Mouse (Mus musculus) hindbrain, postnatal 0 days (tissue): Measurements from ENCODE around the gene Tor4a. TPM values are rescaled to one million over a fixed set of nuclear protein-coding genes. Genes with fewer than 3 reads are reported as not detected.

ENCODE experiments used
- ATAC-seq: fragments of 200-750 bp; cut with Nextera tagmentation; 2 replicates; pipeline ENCODE4 v1.8.0; 2017; ENCODE audit warnings: mild to moderate bottlenecking, moderate TSS enrichment, moderate library complexity
- DNase-seq: peaks from one replicate; pipeline ENCODE4 v3.0.0-alpha.2; 2015; ENCODE audit warnings: low spot score
- H3K27ac ChIP-seq: fragments of 300-500 bp; sonication (generic); 2 replicates; pipeline ENCODE4 v1.5.1; 2014; ENCODE audit warnings: mild to moderate bottlenecking
- H3K27me3 ChIP-seq: fragments of 300-500 bp; sonication (generic); 2 replicates; pipeline ENCODE4 v1.6.1; 2014; ENCODE audit warnings: low read length, mixed read lengths; ENCODE audit not compliant: insufficient read depth
- H3K36me3 ChIP-seq: fragments of 300-500 bp; sonication (generic); 2 replicates; pipeline ENCODE4 v1.6.1; 2014; ENCODE audit warnings: low read length, mixed read lengths; ENCODE audit not compliant: insufficient read depth
- H3K4me1 ChIP-seq: fragments of 300-500 bp; sonication (generic); 2 replicates; pipeline ENCODE4 v1.6.1; 2014; ENCODE audit warnings: antibody characterized with exemption, low read length, mixed read lengths; ENCODE audit not compliant: insufficient read depth
- H3K4me2 ChIP-seq: fragments of 300-500 bp; sonication (generic); 2 replicates; pipeline ENCODE4 v1.6.1; 2014; ENCODE audit warnings: low read depth, mild to moderate bottlenecking, low read length, moderate library complexity, mixed read lengths
- H3K4me3 ChIP-seq: fragments of 300-500 bp; sonication (generic); 2 replicates; pipeline ENCODE4 v1.5.1; 2014; ENCODE audit warnings: low read length
- H3K9ac ChIP-seq: fragments of 300-500 bp; sonication (generic); replicated peaks from 2 replicates; pipeline ENCODE4 v1.6.1; 2014; ENCODE audit warnings: mild to moderate bottlenecking, low read length, moderate library complexity, mixed read lengths
- H3K9me3 ChIP-seq: fragments of 300-500 bp; sonication (generic); 2 replicates; pipeline ENCODE4 v1.6.1; 2016; ENCODE audit warnings: low read length, mixed read lengths
- CTCF ChIP-seq: IDR thresholded peaks from 2 replicates; pipeline ENCODE4 v1.5.1; 2016; ENCODE audit warnings: antibody characterized with exemption, control low read depth, low read depth
- WGBS: fragments of 180-500 bp; shearing (Covaris S2); extraction: QIAGEN DNeasy Blood & Tissue Kit; methylation state at CpG from one replicate; pipeline ENCODE4 v1.1.7; 2014; 5-methylcytosine and 5-hydroxymethylcytosine counted together
- polyA plus RNA-seq: library from polyadenylated mRNA; unstranded; fragments of >200 nt; fragmentation: Nextera tagmentation; extraction: Ambion mirVana; gene quantifications from 2 replicates; pipeline ENCODE4 v1.2.1, GENCODE M21; 2015
- total RNA-seq: library from RNA; depleted of rRNA; stranded (reverse); fragments of >200 nt; gene quantifications from 2 replicates; pipeline ENCODE4 v1.2.3, GENCODE M21; 2014

The Tor4a gene
- total and polyA plus RNA-seq, 2 experiments from 2014 or later: 1.2 to 4.7 TPM

DNA sequence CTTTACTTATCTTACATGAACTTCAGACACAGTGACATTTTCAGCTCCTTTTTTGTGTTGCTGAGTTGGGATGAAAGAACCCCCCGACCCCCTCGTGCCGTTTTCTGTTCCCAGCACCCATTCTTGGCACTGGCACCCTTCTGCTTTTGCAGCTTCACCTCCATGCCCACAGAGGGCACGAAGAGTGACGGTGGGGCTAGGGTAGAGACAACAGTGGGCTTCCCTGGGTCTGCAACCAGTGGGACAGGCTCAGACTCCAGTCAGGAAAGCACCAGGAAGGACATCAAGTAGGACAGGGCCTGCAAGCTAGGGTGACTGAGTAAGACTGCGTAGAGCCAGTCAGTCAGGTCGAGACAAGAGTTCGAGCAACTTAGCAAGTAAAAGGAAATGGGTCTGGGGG is 43.6 kb upstream of the Tor4a start:
- Histone ChIP-seq H3K4me3 (peak overlapping the region; percentile 56; the same call in 1 of the 2 replicates), H3K27me3 (no peaks in the 10 kb centered on the region), H3K27ac (peak overlapping the region; percentile 80), H3K36me3 (peaks cover 5% of the 10 kb centered on the region; the same call in 1 of the 2 replicates), H3K4me2 (peak overlapping the region; percentile 88), H3K4me1 (peaks cover 12% of the 10 kb centered on the region), H3K9me3 (no peaks in the 10 kb centered on the region), H3K9ac (no peak overlapping the region)
- DNase-seq (no peak), ATAC-seq (0 out of 2 replicates have a peak, but pooled peaks have one; percentile 1)
- 52% methylated on average over 8 of the region's 8 CpGs for WGBS
- TF ChIP-seq CTCF: no peak

DNA sequence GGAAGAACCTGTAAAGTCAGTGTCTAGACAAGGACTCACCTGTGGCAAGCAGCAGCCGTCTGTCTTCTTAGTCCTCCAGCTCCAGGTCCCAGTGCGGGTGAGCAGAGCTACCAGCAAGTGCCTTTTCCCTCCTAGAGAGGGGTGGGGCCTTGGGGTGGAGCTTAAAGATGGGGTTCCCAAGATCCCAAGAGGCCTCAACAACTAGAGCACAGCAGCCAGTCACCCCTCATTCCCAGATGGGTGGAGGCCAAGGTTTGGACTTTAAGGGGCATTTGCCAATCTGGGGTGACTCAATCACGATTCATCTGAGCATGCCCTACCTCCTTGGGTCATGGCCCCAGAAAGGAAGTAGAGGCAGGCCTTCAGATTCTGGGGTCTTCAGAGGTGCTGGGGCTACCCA is 43.1 kb upstream of the Tor4a start:
- no peak for DNase-seq
- Histone ChIP-seq H3K4me1 (peaks cover 12% of the 10 kb centered on the region), H3K9me3 (no peaks in the 10 kb centered on the region), H3K9ac (no peak overlapping the region), H3K4me2 (no peak overlapping the region), H3K27me3 (no peaks in the 10 kb centered on the region), H3K36me3 (peaks cover 5% of the 10 kb centered on the region; the same call in 1 of the 2 replicates), H3K4me3 (no peak overlapping the region), H3K27ac (no peak overlapping the region)
- ATAC-seq: no peak
- WGBS: 88% methylated on average over 3 of the region's 3 CpGs
- TF ChIP-seq CTCF: no peak

DNA sequence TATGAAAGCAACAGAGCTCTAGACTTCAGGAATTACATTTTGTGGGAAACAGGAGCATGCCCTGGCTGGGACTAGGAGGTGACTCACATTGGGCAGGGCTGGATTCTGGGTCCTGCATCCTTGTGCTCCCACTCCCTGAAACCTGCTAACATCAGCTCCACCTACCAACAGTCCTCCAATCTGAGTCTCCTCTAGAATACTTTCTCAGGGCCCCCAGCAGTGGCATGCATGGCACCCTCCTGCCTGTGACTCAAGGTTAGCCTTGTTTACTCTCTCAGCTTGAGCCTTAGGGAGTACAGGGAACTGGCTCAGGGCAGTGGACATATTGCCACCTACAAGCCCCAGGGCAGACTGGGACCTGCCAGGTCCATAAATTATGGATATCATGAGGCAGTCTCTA is 41.4 kb upstream of the Tor4a start:
- H3K27me3 ChIP-seq: no peaks in the 10 kb centered on the region
- H3K9ac ChIP-seq: no peak overlapping the region
- TF ChIP-seq CTCF: no peak
- peaks cover 12% of the 10 kb centered on the region for H3K4me1 ChIP-seq
- H3K36me3 ChIP-seq: no peaks in the 10 kb centered on the region
- DNase-seq (no peak), ATAC-seq (no peak)
- no peak overlapping the region for H3K27ac ChIP-seq
- H3K9me3 ChIP-seq: no peaks in the 10 kb centered on the region
- H3K4me2 ChIP-seq: no peak overlapping the region
- H3K4me3 ChIP-seq: no peak overlapping the region

DNA sequence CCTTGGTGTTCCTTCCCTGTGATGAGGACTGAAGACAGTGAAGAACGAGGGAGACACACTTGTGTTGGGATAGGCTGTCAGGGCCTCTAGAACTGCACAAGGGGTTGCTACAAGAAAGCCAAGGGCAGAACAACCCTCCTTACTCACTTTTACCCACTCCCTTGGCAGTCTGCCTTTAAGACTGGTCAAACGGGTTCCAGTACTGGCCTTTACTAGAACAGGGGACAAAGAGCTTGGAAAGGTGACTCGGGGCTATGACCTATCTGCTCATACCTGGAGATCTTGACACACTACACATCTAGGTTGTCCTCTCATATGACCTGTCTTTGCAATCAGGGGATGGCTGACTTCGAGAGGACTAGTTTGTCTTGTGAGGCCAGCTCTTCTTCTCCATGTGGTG is 40.8 kb upstream of the Tor4a start:
- Histone ChIP-seq H3K9ac (no peak overlapping the region), H3K4me3 (no peak overlapping the region), H3K27me3 (no peaks in the 10 kb centered on the region), H3K9me3 (no peaks in the 10 kb centered on the region), H3K4me1 (peaks cover 12% of the 10 kb centered on the region), H3K27ac (no peak overlapping the region), H3K36me3 (no peaks in the 10 kb centered on the region), H3K4me2 (no peak overlapping the region)
- ATAC-seq: no peak
- no peak for DNase-seq
- TF ChIP-seq CTCF: no peak
- WGBS: 72% methylated on average over 4 of the region's 4 CpGs

DNA sequence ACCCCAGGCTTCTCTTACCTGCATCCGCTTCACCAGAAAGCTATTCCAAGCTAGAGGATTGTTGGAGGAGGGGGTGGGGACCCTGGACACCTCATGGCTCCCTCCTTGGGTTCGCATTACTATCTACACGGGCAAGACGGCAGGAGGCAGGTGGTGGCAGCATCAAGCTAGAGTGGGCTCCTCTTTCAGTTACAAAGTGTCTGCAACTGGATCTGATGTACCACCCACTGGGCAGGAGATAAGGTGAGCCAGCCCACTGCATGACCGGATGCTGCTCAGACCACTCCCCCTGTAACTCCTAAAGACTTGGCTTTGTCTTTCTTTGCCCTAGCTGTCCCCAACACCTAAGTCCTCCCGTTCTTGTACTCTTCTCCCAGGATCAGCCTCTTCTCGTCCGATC is 39.9 kb upstream of the Tor4a start, which contains the start of gene Rnf224:
TSS of gene Rnf224 (minus strand) at position 174 of the 400 bp plus-strand sequence.
- no peak within 1 kb of the TSS for H3K27ac ChIP-seq
- no peaks in the 10 kb centered on the region for H3K36me3 ChIP-seq
- ATAC-seq (no peak), DNase-seq (no peak)
- no peak for TF ChIP-seq CTCF
- no peaks in the 10 kb centered on the region for H3K9me3 ChIP-seq
- no peak within 1 kb of the TSS for H3K4me2 ChIP-seq
- 36% methylated on average over 8 of the region's 8 CpGs for WGBS
- H3K4me1 ChIP-seq: peaks cover 7% of the 10 kb centered on the region
- no peak within 1 kb of the TSS for H3K9ac ChIP-seq
- no peak within 1 kb of the TSS for H3K4me3 ChIP-seq
- no peaks in the 10 kb centered on the region for H3K27me3 ChIP-seq

DNA sequence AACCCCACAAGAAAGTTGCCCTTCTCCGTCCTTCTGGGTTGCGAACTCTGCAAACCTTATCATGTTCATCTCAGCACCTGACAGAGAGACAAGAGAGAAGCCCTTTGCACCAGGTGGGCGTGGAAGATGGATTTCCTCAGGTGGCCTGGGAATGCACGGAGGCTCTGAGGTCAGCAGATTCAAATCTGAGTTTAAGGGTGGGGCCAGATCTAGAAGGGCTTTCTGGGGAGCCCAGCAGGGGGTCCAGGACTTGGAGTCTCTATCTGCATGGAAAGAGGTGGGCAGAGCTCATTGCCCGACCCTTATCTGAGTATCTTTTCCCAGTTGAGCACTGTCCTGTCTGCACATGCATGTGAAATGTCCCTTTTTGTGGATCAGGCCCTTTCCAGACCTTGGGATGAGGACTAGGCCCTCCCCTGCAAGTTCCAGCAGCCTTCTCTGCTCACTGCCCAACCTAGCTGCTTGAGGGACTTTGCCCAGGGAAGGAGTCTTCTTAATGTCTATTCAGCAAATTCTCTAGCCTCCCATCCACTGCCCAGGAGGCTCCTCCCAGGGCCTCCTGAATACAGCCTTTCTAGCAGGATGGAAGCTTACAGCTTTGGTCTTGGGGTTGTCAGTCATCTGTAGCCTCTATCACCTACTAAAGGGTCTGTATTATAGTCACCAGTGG is 38.0 kb upstream of the Tor4a start:
- Histone ChIP-seq H3K27ac (no peak overlapping the region), H3K9me3 (no peaks in the 10 kb centered on the region), H3K27me3 (no peaks in the 10 kb centered on the region), H3K4me1 (no peaks in the 10 kb centered on the region), H3K9ac (no peak overlapping the region), H3K4me3 (no peak overlapping the region), H3K36me3 (no peaks in the 10 kb centered on the region), H3K4me2 (no peak overlapping the region)
- no peak for TF ChIP-seq CTCF
- DNase-seq (no peak), ATAC-seq (no peak)
- 84% methylated on average over 5 of the region's 5 CpGs for WGBS

DNA sequence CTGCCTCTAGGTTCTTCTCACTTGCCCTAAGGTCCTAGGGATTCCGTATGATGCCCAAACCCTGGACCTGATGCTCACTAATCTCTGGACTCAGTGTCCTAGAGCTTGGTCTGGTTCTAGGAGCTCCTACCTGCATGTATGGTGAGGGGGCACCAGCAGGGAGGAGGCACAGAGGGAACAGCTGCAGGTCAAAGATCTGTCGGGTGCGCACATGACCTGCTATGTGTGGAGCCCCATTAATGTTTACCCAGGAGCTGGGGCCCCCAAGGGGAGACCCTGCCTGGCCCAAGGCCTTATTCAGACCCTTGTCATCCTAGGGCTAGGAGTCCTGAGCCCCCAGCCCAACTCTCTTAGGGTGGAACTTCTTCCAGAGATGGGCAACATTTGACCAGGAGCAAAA is 37.4 kb upstream of the Tor4a start, which contains the start of gene Slc34a3:
TSS of gene Slc34a3 (minus strand) at position 315 of the 400 bp plus-strand sequence.
- H3K9me3 ChIP-seq: no peaks in the 10 kb centered on the region
- no peak within 1 kb of the TSS for H3K27ac ChIP-seq
- no peaks in the 10 kb centered on the region for H3K36me3 ChIP-seq
- no peak within 1 kb of the TSS for H3K4me2 ChIP-seq
- DNase-seq (no peak), ATAC-seq (no peak)
- no peak within 1 kb of the TSS for H3K9ac ChIP-seq
- 93% methylated on average over 3 of the region's 3 CpGs for WGBS
- no peak within 1 kb of the TSS for H3K4me3 ChIP-seq
- TF ChIP-seq CTCF: no peak
- H3K4me1 ChIP-seq: no peaks in the 10 kb centered on the region
- H3K27me3 ChIP-seq: no peaks in the 10 kb centered on the region
